Mouse (Mus musculus): ENCODE measurements around the gene Wnt10b. TPM values are rescaled to one million over a fixed set of nuclear protein-coding genes. Genes with fewer than 3 reads are reported as not detected.

The Wnt10b gene
- total RNA-seq, 2 experiments from 2014 or later = 0.43 to 0.67 TPM

DNA sequence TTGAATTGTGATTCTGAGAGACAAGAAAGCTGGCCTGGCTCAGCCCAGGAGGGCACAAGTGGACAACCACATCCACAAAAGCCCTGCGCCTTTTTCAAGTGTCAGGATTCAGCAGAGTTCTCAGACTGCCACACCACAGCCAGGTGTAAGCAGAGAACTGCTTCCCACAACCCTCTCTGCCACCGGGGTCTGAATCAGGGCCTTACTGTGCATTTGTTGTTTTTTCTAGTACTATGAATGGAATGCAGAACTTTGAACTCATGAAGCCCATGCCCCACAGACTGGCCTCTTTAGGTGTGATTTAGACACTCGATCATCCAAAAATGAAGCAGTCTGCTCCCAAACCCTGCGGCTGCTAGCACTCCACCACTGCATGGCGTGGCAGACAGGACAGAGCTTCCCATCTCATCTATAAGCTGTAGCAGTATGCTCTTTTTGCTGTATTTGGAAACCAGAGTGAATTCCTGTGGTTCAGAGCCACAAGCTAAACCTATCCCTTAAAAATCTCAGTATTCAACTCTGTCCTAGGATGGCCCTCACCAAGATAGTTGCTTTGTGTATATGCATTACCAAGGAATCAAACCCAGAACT lies 43.9 kb downstream of the Wnt10b start:
- intact Hi-C loops (cut with DNase I) = no loop called here
- DNase-seq = no peak

DNA sequence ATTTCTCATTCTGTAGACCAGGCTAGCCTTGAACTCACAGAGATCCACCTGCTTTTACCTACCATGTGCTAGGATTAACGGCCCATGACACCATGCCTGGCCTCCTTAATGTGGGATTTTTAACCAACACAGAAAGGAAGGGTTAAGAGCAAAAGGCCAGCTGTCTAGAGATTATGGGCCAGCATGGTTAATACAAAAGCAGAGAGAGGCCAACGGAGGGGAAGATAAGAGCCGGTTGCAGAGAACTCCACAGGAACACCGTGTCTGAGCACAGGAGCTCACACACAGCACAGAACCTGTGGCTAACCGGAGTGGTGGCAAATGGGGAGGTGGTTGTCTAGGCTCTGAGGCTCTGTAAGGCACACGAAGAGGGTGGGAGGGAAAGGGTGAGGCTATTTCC lies 44.6 kb downstream of the Wnt10b start:
- DNase-seq = no peak
- intact Hi-C loops (cut with DNase I) = no loop called here

DNA sequence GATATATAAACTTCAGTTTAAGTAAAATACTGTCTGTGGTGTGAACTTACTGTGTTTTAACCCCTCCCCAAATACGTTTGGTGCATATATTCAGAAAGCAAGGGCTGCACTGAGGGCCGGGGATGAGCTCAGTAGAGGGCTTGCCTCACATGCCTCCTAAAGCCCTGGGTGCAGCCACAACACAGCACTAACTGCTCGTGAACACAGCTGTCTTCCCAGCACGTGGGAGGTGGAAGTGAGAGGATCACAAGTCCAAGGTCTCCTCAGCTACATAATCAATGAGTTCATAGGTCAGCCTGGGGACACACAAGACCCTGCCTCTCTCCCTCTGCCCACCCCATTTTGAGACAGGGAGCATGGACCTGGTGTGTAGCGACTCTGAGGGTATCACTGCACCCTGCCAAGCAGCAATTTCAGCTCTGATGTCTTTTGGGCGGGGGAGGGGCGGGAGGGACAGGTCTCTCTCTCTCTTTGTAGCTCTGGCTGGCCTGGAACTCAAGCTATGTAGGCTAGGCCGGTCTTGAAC lies 45.9 kb downstream of the Wnt10b start:
- no peak for DNase-seq
- intact Hi-C loops (cut with DNase I) = no loop called here

DNA sequence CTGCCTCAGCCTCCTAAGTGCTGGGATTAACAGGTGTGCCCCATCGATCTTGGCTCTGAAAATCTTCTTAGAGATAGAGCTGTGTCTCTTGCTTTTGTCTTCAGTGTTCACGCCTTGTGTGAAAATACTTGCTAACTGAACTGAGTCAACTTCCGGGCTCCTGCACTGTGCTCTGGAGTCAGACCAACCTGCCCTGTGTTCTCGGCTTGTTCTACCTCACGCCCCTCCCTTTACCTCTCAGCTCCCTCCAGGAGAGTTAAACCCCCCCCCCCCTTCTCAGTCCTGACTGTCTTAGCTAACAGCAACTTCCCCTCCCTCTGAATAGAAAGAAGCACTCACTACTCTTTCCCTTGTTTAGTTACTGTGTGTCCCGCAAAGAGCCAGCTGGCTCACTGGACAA lies 47.2 kb downstream of the Wnt10b start:
- intact Hi-C loops (cut with DNase I) = no loop called here

DNA sequence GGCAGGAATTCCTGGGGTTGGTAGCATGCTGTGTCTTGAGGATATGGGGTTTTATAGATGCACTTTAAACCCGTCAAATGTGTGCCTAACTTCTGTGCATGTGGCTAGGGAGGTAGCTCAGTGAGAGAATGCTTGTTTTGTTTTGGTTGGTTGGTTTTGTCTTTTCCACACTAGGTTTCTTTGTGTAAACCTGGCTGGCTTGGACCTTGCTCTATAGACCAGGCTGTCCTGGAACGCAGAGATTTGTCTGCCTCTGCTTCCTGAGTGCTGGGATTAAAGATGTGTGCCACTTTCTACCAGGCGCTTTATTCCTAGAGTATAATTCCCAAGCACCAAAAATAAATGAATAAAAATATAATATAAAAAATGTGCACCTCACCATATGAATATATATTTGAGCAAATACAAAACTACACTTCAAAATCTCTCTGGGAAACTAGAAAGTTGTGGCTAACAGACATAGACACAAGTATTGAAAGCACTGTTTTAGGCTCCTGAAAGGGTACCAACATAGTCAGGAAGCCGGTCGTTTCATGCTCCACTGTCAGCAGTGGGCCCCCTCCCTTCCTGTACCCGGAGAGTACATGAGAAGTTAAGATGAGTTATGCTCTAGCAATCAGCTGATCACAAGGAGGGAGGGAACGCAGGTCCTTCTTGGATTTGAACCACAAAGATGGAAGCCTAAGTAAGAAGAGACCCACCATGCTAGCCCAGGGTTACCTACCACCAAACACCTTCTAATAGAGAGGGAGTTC lies 48.0 kb downstream of the Wnt10b start:
- intact Hi-C loops (cut with DNase I) = no loop called here
- no peak for DNase-seq

More for the DNA sequence above, 47.2 kb downstream of the Wnt10b start:
- no peak for DNase-seq

DNA sequence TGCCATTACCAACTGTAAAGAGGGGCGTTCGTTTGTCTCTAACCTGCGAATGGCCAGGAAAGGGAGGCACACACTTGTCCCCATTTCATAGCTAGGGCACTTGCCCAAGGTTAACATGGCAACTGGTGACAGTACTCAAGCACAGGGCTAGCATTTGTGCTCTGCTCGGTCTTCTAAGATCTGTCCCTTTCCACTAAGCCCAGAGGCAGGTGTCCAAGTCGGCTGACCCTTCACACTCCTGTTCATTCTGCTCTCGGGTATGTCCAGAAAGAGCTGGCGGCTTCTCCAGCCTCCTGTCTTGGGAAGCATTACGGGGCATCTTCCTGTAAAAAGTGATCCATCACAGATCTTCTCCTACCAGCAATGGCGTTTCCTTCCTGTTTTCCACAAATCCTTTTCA lies 49.6 kb downstream of the Wnt10b start:
- DNase-seq = no peak
- intact Hi-C loops (cut with DNase I) = no loop called here

DNA sequence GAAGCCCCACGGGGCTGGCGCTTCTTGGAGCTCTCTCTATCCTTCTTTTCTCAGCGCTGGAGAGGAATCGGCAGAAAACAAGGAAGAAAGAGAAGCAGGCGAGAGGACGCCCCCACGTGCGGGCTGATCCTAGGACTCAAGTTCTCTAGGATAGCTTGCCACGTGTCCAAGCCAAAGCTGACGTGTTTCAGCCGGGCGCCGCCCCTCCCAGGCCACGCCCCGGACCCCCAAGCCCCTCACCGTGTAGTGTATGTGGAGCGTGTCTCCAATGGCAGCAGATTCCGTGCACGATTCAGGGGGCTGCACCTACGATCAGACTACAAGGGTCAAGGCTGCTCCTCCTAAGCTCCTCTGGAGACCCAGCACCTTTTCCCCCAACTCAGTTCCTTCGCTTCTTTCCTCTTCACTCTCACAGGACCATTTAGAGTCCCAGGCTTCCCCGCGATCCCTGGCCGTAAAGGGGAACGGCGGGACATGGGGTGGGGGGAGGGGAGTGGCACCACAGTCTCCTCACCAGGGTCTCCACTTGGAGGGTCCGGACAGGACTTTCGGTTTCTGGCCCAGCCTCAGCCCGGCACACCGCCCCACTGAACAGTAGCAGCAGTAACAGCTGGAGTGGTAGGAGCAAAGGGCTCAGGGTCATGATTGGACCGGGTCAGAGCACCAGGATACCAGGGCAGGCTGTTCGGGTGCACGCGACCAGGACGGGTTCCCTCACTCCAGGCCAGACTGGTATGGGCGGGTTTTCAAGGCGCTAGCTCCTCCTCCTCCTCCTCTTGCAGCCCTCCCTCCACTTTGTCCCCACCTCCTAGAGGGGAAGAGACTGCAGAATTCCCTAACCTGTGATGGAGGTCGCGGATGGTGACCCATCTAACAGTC lies 50.3 kb downstream of the Wnt10b start, which contains the start of gene Fkbp11:
Fkbp11 (minus strand) TSS at position 756 of the 879 bp plus-strand sequence.
- peak; percentile 71 to 76 for DNase-seq
- intact Hi-C loops (cut with DNase I) = no loop called here

DNA sequence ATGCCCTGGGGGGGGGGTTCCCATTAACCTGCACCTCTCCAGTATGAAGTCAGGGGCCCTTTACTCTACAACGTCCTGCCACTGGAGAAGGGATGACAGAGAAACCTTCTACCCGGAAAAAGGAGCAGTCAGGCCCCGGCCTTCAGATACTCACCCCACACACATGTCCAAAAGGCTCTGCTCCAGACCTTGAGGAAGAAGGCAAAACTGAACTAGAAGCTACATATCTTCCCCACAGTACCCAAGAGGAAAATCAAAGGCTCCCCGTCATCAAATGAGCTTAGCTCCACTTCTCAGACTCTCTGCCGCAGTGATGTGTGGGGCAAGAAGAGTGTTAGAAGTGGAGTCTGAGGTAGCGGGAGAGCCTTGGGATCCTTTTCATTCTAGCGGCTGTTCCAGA lies 51.2 kb downstream of the Wnt10b start:
- intact Hi-C loops (cut with DNase I) = no loop called here
- DNase-seq = no peak

DNA sequence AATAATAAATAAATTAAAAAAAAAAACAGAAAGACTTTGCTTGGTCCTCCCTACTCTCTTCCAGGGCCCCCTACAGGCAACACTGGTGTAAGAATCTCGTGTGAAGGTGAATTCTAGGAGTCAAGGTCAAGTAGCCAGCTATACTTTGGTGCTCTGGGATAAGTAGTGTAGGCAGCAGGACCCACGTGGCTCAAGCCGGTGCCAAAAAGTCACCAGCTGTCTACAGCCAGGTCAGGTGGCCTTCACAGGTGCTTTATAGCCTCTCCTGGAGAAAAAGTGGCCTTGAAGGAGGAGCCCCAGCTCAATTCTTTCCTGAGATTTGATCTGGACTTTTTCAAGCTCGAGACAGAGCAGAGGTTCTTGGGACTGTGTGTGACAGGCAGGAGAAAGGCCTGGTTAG lies 51.9 kb downstream of the Wnt10b start:
- no peak for DNase-seq
- intact Hi-C loops (cut with DNase I) = no loop called here

DNA sequence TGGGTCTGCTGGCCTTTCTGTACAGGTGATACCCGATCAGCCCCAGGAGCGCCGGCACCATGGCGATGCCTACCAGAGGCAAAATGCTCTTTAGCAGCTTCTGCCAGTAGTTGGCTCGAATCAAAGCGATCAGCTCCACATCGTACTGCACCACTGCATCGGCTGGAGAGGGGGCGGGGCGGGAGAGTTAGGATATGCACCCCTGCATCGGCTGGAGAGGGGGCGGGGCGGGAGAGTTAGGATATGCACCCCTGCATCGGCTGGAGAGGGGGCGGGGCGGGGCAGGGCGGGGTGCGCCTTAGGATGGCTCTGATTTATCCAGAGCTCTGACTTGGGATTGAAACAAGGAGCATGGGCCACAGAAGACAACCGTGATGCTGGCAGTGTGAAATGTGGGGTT lies 53.5 kb downstream of the Wnt10b start:
- intact Hi-C loops (cut with DNase I) = no loop called here
- no peak for DNase-seq

DNA sequence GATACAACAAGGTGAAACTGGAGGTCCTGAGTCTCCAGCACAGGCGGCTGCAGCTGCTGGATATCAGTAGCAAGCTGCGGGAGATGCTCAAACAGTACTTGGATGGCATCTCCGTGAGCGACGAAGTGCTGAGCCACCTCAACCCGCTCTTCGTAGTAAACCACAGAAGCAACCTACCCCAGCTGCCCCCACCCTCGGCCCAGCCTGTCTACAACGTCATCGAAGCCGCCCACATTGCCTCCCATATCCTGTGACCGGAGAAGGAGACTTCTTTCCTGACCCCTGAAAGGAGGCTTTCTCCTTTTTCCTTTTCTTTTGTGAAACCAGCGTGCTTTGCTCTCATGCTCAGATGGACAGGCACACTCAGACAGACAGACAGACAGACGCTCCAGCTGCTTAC lies 55.1 kb downstream of the Wnt10b start:
- peak; percentile 23 to 35 for DNase-seq

DNA sequence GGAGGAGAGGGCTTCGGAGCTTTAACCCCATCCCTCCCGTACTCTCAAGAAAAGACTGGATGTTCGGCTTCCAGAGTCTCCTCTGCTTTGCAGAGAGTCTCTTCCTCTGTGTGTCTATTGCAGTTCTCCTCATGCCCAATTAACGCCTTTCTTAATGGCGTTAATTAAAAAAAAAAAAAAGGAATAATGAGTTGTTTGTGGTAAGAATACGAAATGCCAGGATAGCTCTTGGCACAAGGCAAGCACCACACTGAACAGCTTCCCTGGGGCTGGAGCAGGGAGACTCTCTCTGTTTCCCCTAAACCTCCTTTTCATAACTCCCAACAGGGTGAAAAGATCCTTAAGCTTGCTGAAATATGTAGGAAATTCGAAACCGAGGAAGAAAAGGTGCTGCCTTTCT lies 55.8 kb downstream of the Wnt10b start:
- intact Hi-C loops (cut with DNase I) = no loop called here

More for the DNA sequence above, 55.1 kb downstream of the Wnt10b start:
- intact Hi-C loops (cut with DNase I) = no loop called here

More for the DNA sequence above, 55.8 kb downstream of the Wnt10b start:
- DNase-seq = no peak

Other genes starting within 250 kb of the Wnt10b start
- 10 to 100 TPM; 89.3 to 91.8 TPM for gene Kansl2, start 243.9 kb downstream of the Wnt10b start, total RNA-seq (2021)
- gene Ccnt1, start 207.2 kb downstream of the Wnt10b start, total RNA-seq (2021) = 10 to 100 TPM; 34.5 to 40.0 TPM
- gene 4930415O20Rik, start 207.1 kb downstream of the Wnt10b start, total RNA-seq (2021) = under 1 TPM in 1 of 2 experiments, not detected in 1; 0.53 TPM
- 100 to 1,000 TPM; 187 to 200 TPM for gene Adcy6, start 168.1 kb downstream of the Wnt10b start, total RNA-seq (2021)
- gene Cacnb3, start 147.3 kb downstream of the Wnt10b start, total RNA-seq (2021) = 10 to 100 TPM; 13.6 to 14.0 TPM
- gene Ddx23, start 115.3 kb downstream of the Wnt10b start, total RNA-seq (2021) = 10 to 100 TPM; 55.2 to 57.2 TPM
- 1 to 10 TPM in 1 of 2 experiments, under 1 TPM in 1; 0.84 to 1.9 TPM for gene Rnd1, start 100.7 kb downstream of the Wnt10b start, total RNA-seq (2021)
- under 1 TPM; 0.12 to 0.41 TPM for gene Ccdc65, start 69.9 kb downstream of the Wnt10b start, total RNA-seq (2021)
- gene Fkbp11, start 50.0 kb downstream of the Wnt10b start, total RNA-seq (2021) = 10 to 100 TPM in 1 of 2 experiments, 1 to 10 TPM in 1; 8.1 to 10.2 TPM
- 10 to 100 TPM; 36.3 to 40.1 TPM for gene Arf3, start 14.9 kb downstream of the Wnt10b start, total RNA-seq (2021)
- not detected for gene Wnt1, start 11.7 kb upstream of the Wnt10b start, total RNA-seq (2021)
- under 1 TPM; 0.10 to 0.32 TPM for gene Ddn, start 31.3 kb upstream of the Wnt10b start, total RNA-seq (2021)
- 10 to 100 TPM; 93.7 to 94.3 TPM for gene Prkag1, start 53.4 kb upstream of the Wnt10b start, total RNA-seq (2021)
- gene Kmt2d, start 93.1 kb upstream of the Wnt10b start, total RNA-seq (2021) = 10 to 100 TPM; 63.0 to 72.1 TPM
- 1 to 10 TPM; 1.6 to 2.8 TPM for gene Rhebl1, start 116.4 kb upstream of the Wnt10b start, total RNA-seq (2021)
- gene Dhh, start 120.4 kb upstream of the Wnt10b start, total RNA-seq (2021) = 1 to 10 TPM; 2.8 to 3.8 TPM
- 10 to 100 TPM; 15.4 to 16.1 TPM for gene Lmbr1l, start 140.1 kb upstream of the Wnt10b start, total RNA-seq (2021)
- gene Tuba1b, start 156.4 kb upstream of the Wnt10b start, total RNA-seq (2021) = 100 to 1,000 TPM; 373 to 402 TPM
- not detected for gene Gm49450, start 175.4 kb upstream of the Wnt10b start, total RNA-seq (2021)
- gene Tuba1a, start 175.6 kb upstream of the Wnt10b start, total RNA-seq (2021) = 100 to 1,000 TPM; 263 to 273 TPM

Measured in heart, postnatal 10 days (tissue).